Mouse (Mus musculus) stomach, postnatal 0 days (tissue): ENCODE data around the gene Crtac1. TPM values are rescaled to one million over a fixed set of nuclear protein-coding genes. Genes with fewer than 3 reads are reported as not detected.

Experiments
- ATAC-seq: fragments of 200-750 bp; cut with Nextera tagmentation; 2 replicates; pipeline ENCODE4 v1.8.0; 2017; ENCODE audit not compliant: low FRiP score, low TSS enrichment
- DNase-seq: peaks from one replicate; pipeline ENCODE4 v3.0.0-alpha.2; 2016; ENCODE audit warnings: low spot score
- H3K27ac ChIP-seq: fragments of 300-500 bp; sonication (generic); replicated peaks from 2 replicates; pipeline ENCODE4 v1.5.1; 2014; ENCODE audit warnings: mild to moderate bottlenecking, control low read depth
- H3K27me3 ChIP-seq: fragments of 300-500 bp; sonication (generic); 2 replicates; pipeline ENCODE4 v1.6.1; 2014; ENCODE audit warnings: low read length; ENCODE audit not compliant: control insufficient read depth, insufficient read depth
- H3K36me3 ChIP-seq: fragments of 300-500 bp; sonication (generic); 2 replicates; pipeline ENCODE4 v1.6.1; 2014; ENCODE audit warnings: low read length, mixed read lengths; ENCODE audit not compliant: control insufficient read depth, insufficient read depth
- H3K4me1 ChIP-seq: fragments of 300-500 bp; sonication (generic); replicated peaks from 2 replicates; pipeline ENCODE4 v1.6.1; 2014; ENCODE audit warnings: antibody characterized with exemption; ENCODE audit not compliant: control insufficient read depth, insufficient read depth
- H3K4me2 ChIP-seq: fragments of 300-500 bp; sonication (generic); replicated peaks from 2 replicates; pipeline ENCODE4 v1.6.1; 2014; ENCODE audit warnings: low read depth, mild to moderate bottlenecking, control low read depth, moderate library complexity
- H3K4me3 ChIP-seq: fragments of 300-500 bp; sonication (generic); 2 replicates; pipeline ENCODE4 v1.5.1; 2014; ENCODE audit warnings: low read depth, low read length, control low read depth
- H3K9ac ChIP-seq: fragments of 300-500 bp; sonication (generic); 2 replicates; pipeline ENCODE4 v1.6.1; 2014; ENCODE audit warnings: mild to moderate bottlenecking, low read length, control low read depth, mixed read lengths
- H3K9me3 ChIP-seq: fragments of 300-500 bp; sonication (generic); 2 replicates; pipeline ENCODE4 v1.6.1; 2016; ENCODE audit warnings: low read length; ENCODE audit not compliant: control insufficient read depth
- CTCF ChIP-seq: IDR thresholded peaks from 2 replicates; pipeline ENCODE4 v1.5.1; 2016; ENCODE audit warnings: antibody characterized with exemption, low read depth, mild to moderate bottlenecking, moderate library complexity
- EP300 ChIP-seq: optimal IDR thresholded peaks from 2 replicates; pipeline ENCODE3; 2016; ENCODE audit warnings: antibody characterized with exemption
- WGBS: fragments of 180-500 bp; shearing (Covaris S2); extraction: QIAGEN DNeasy Blood & Tissue Kit; methylation state at CpG from one replicate; pipeline ENCODE4 v1.1.7; 2014; 5-methylcytosine and 5-hydroxymethylcytosine counted together
- microRNA-seq: library from miRNA; unstranded; fragments of <30 nt; microRNA quantifications from one replicate; pipeline ENCODE4, GENCODE M21; 2016
- polyA plus RNA-seq: library from polyadenylated mRNA; unstranded; fragments of >200 nt; fragmentation: Nextera tagmentation; extraction: Ambion mirVana; gene quantifications from 2 replicates; pipeline ENCODE4 v1.2.1, GENCODE M21; 2015

Crtac1 gene
- polyA plus RNA-seq, 1 experiment from 2014 or later, result 4.5 TPM

DNA sequence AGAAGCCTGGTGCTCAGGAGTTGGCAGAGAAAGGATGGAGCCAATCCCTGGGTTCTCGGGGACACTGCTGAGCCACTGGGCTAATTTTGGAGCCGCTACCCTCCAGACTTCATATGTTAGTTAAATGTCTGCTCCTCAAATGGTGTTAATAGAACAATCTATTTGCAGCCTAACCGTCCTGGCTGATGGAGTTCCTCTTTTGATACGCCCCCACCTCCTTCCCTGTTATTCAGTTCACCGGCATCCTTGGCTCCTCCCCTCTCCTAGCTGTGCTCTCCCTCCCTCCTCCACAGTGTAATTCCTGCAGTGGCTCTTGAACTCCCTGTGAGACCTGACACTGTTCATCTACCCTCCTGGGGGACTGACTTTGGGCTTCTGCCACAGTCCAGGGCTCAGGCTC is 185.0 kb downstream of the Crtac1 start:
- DNase-seq, result no peak
- Histone ChIP-seq H3K27me3 (no peaks in the 10 kb centered on the region), H3K4me3 (no peak overlapping the region), H3K27ac (no peak overlapping the region), H3K9ac (no peak overlapping the region), H3K9me3 (no peaks in the 10 kb centered on the region), H3K4me1 (no peaks in the 10 kb centered on the region), H3K36me3 (no peaks in the 10 kb centered on the region), H3K4me2 (no peak overlapping the region)
- TF ChIP-seq EP300 (no peak), CTCF (no peak)
- no peak for ATAC-seq
- 48% methylated on average over 5 of the region's 5 CpGs for WGBS

DNA sequence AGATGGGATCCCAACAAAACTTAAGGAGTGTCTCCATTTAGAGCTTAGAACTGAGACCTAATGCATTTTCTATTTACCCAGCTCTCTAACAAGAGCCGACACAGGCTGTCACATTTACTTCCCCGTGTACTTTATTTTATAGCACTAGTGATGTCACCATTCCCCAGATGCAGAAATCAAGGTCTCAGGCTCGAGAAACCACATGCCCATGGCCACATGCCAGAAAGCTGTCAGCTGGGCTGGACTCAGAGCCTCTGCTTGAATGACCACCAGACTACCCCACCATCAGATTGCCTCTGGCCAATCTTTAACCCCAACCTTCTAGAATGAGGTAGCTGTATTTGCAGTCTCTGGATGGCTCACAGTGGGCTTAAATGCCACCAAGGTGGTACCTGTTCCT is 188.2 kb downstream of the Crtac1 start:
- no peak for TF ChIP-seq CTCF
- no peak for TF ChIP-seq EP300
- Histone ChIP-seq H3K27me3 (no peaks in the 10 kb centered on the region), H3K9ac (no peak overlapping the region), H3K4me2 (no peak overlapping the region), H3K9me3 (no peaks in the 10 kb centered on the region), H3K36me3 (no peaks in the 10 kb centered on the region), H3K27ac (no peak overlapping the region), H3K4me1 (no peaks in the 10 kb centered on the region), H3K4me3 (no peak overlapping the region)
- whole genome bisulfite sequencing, result 40% methylated on average over 3 of the region's 3 CpGs
- DNase-seq (no peak), ATAC-seq (no peak)

- DNase-seq (no peak), ATAC-seq (no peak)
- H3K27me3 ChIP-seq, result no peaks in the 10 kb centered on the region
- no peak overlapping the region for H3K4me2 ChIP-seq
- 36% methylated on average over 8 of the region's 8 CpGs for WGBS
- no peaks in the 10 kb centered on the region for H3K36me3 ChIP-seq
- H3K4me1 ChIP-seq, result no peaks in the 10 kb centered on the region
- no peak overlapping the region for H3K9ac ChIP-seq
- H3K27ac ChIP-seq, result no peak overlapping the region
- TF ChIP-seq EP300 (no peak), CTCF (no peak)
- H3K9me3 ChIP-seq, result no peaks in the 10 kb centered on the region
- no peak overlapping the region for H3K4me3 ChIP-seq
Measured at GRCm38 (mm10) chr19:42240881-42241280, 190.7 kb downstream of the Crtac1 start.

- WGBS, result 56% methylated on average over 7 of the region's 7 CpGs
- Histone ChIP-seq H3K27me3 (no peaks in the 10 kb centered on the region), H3K27ac (no peak overlapping the region), H3K4me3 (no peak overlapping the region), H3K36me3 (no peaks in the 10 kb centered on the region), H3K4me1 (no peaks in the 10 kb centered on the region), H3K4me2 (no peak overlapping the region), H3K9me3 (no peaks in the 10 kb centered on the region), H3K9ac (no peak overlapping the region)
- TF ChIP-seq CTCF, result no peak
- TF ChIP-seq EP300, result no peak
- no peak for ATAC-seq
- DNase-seq, result no peak
Measured at GRCm38 (mm10) chr19:42238341-42238715, 193.3 kb downstream of the Crtac1 start.

DNA sequence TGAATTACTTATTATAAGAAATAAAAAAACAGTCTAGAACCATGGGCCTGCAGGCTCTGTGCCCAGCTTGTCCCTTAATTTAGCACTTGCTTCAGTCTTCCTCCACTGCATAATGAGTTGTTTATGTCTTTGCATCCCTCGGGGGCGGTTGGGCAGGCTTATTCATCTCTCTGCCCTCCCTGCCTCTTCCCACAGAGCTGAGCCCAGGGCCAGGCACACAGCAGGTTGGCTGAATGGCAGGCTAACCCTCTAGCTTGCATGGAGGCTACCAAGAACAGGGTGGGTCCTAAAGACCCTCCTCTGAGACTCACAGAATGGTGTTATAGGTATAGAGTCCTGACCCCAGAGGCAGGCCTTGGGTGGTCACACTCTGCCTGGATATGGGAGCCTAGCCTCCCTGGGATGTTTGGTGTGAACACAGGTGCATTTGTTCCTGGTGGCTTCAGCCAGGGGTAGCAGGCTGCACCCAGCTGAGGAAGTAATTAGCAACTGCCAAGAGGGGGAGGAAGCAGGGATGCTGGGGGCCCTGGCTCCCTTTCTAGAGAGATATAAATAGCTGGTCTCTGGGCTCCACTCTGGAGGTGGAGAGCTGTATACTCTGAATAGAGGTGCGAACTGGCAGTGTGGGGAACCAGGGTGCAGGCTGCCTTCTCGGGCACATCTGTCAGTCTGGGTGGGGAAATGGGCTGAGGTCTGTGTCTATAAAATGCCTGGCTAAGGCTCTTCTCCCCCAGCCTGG is 193.8 kb downstream of the Crtac1 start:
- no peak for DNase-seq
- TF ChIP-seq CTCF (no peak), EP300 (no peak)
- Histone ChIP-seq H3K36me3 (no peaks in the 10 kb centered on the region), H3K4me1 (no peaks in the 10 kb centered on the region), H3K27ac (no peak overlapping the region), H3K4me3 (no peak overlapping the region), H3K4me2 (no peak overlapping the region), H3K27me3 (no peaks in the 10 kb centered on the region), H3K9ac (no peak overlapping the region), H3K9me3 (no peaks in the 10 kb centered on the region)
- ATAC-seq, result no peak
- WGBS, result 17% methylated on average over 4 of the region's 4 CpGs

Small RNAs within 50 kb of the gene (microRNA-seq; reads per million reads assigned to microRNA genes)
- not detected for gene Gm26339
- gene Mir3085, result not detected

Other genes with a start within 250 kb of the Crtac1 start
- gene Sfrp5, start 229.5 kb downstream of the Crtac1 start, polyA plus RNA-seq, result 0.55 and 0.74 TPM in 2 replicates
- gene Golga7b, start 184.2 kb downstream of the Crtac1 start, polyA plus RNA-seq, result 0.82 and 0.85 TPM in 2 replicates
- 10.3 and 11.3 TPM in 2 replicates for gene R3hcc1l, start 87.0 kb upstream of the Crtac1 start, polyA plus RNA-seq
- 2.2 and 3.1 TPM in 2 replicates for gene Loxl4, start 181.0 kb upstream of the Crtac1 start, polyA plus RNA-seq